Mouse (Mus musculus): ENCODE results near the gene Prr12. TPM values are rescaled to one million over a fixed set of nuclear protein-coding genes. Genes with fewer than 3 reads are reported as not detected.

Gene Prr12
- polyA plus RNA-seq, 1 experiment: 13.2 TPM

- no peak overlapping the region for H3K4me3 ChIP-seq (ENCODE audit: low read depth, low read length)
- H3K27ac ChIP-seq (ENCODE audit: insufficient read depth, low read depth, low read length): no peak overlapping the region
- H3K4me1 ChIP-seq (ENCODE audit: control insufficient read depth, insufficient read depth, insufficient read length, low read length): no peaks in the 10 kb centered on the region
- 96% methylated on average over 30 of the region's 30 CpGs for WGBS
- no peaks in the 10 kb centered on the region for H3K27me3 ChIP-seq (ENCODE audit: control insufficient read depth, insufficient read depth, low read length)
- TF ChIP-seq CTCF (IDR thresholded peaks at IDR 0.05; ENCODE audit: extremely low read depth, insufficient read length, insufficient replicate concordance, low read depth, low read length) (no peak), POLR2A (IDR thresholded peaks at IDR 0.05; ENCODE audit: low read depth, low read length) (no peak)
- peaks cover 89% of the 10 kb centered on the region for H3K36me3 ChIP-seq (ENCODE audit: control insufficient read depth, insufficient read depth, low read length)
Measured at GRCm38 (mm10) chr7:45007846-45008245, 44.8 kb downstream of the Prr12 start.

GRCm38 (mm10) chr7:45007141-45007540 is 45.5 kb downstream of the Prr12 start:
- Histone ChIP-seq H3K36me3 (ENCODE audit: control insufficient read depth, insufficient read depth, low read length) (peaks cover 89% of the 10 kb centered on the region), H3K4me1 (ENCODE audit: control insufficient read depth, insufficient read depth, insufficient read length, low read length) (no peaks in the 10 kb centered on the region), H3K4me3 (ENCODE audit: low read depth, low read length) (no peak overlapping the region), H3K27ac (ENCODE audit: insufficient read depth, low read depth, low read length) (no peak overlapping the region), H3K27me3 (ENCODE audit: control insufficient read depth, insufficient read depth, low read length) (no peaks in the 10 kb centered on the region)
- TF ChIP-seq CTCF (IDR thresholded peaks at IDR 0.05; ENCODE audit: extremely low read depth, insufficient read length, insufficient replicate concordance, low read depth, low read length): no peak
- no peak for TF ChIP-seq POLR2A (IDR thresholded peaks at IDR 0.05; ENCODE audit: low read depth, low read length)
- WGBS: 96% methylated on average over 29 of the region's 29 CpGs

- no peak overlapping the region for H3K4me3 ChIP-seq (ENCODE audit: low read depth, low read length)
- no peaks in the 10 kb centered on the region for H3K27me3 ChIP-seq (ENCODE audit: control insufficient read depth, insufficient read depth, low read length)
- no peaks in the 10 kb centered on the region for H3K4me1 ChIP-seq (ENCODE audit: control insufficient read depth, insufficient read depth, insufficient read length, low read length)
- H3K27ac ChIP-seq (ENCODE audit: insufficient read depth, low read depth, low read length): no peak overlapping the region
- 92% methylated on average over 12 of the region's 12 CpGs for WGBS
- TF ChIP-seq CTCF (IDR thresholded peaks at IDR 0.05; ENCODE audit: extremely low read depth, insufficient read length, insufficient replicate concordance, low read depth, low read length) (no peak), POLR2A (IDR thresholded peaks at IDR 0.05; ENCODE audit: low read depth, low read length) (no peak)
- peaks cover 89% of the 10 kb centered on the region for H3K36me3 ChIP-seq (ENCODE audit: control insufficient read depth, insufficient read depth, low read length)
Measured at GRCm38 (mm10) chr7:45006503-45006902, 46.2 kb downstream of the Prr12 start.

- 90% methylated on average over 6 of the region's 6 CpGs for WGBS
- Histone ChIP-seq H3K36me3 (ENCODE audit: control insufficient read depth, insufficient read depth, low read length) (peaks cover 91% of the 10 kb centered on the region), H3K4me1 (ENCODE audit: control insufficient read depth, insufficient read depth, insufficient read length, low read length) (peaks cover under 1% of the 10 kb centered on the region; the same call in 1 of the 2 replicates), H3K27me3 (ENCODE audit: control insufficient read depth, insufficient read depth, low read length) (no peaks in the 10 kb centered on the region), H3K4me3 (ENCODE audit: low read depth, low read length) (no peak overlapping the region), H3K27ac (ENCODE audit: insufficient read depth, low read depth, low read length) (no peak overlapping the region)
- TF ChIP-seq POLR2A (IDR thresholded peaks at IDR 0.05; ENCODE audit: low read depth, low read length) (no peak), CTCF (IDR thresholded peaks at IDR 0.05; ENCODE audit: extremely low read depth, insufficient read length, insufficient replicate concordance, low read depth, low read length) (no peak)
Measured at GRCm38 (mm10) chr7:45005321-45005992, 47.2 kb downstream of the Prr12 start.

- Histone ChIP-seq H3K36me3 (ENCODE audit: control insufficient read depth, insufficient read depth, low read length) (peaks cover 91% of the 10 kb centered on the region), H3K4me3 (ENCODE audit: low read depth, low read length) (no peak overlapping the region), H3K27ac (ENCODE audit: insufficient read depth, low read depth, low read length) (no peak overlapping the region), H3K27me3 (ENCODE audit: control insufficient read depth, insufficient read depth, low read length) (no peaks in the 10 kb centered on the region), H3K4me1 (ENCODE audit: control insufficient read depth, insufficient read depth, insufficient read length, low read length) (peaks cover 2% of the 10 kb centered on the region; the same call in 1 of the 2 replicates)
- 81% methylated on average over 3 of the region's 3 CpGs for WGBS
- TF ChIP-seq POLR2A (IDR thresholded peaks at IDR 0.05; ENCODE audit: low read depth, low read length) (no peak), CTCF (IDR thresholded peaks at IDR 0.05; ENCODE audit: extremely low read depth, insufficient read length, insufficient replicate concordance, low read depth, low read length) (no peak)
Measured at GRCm38 (mm10) chr7:45004546-45004945, 48.1 kb downstream of the Prr12 start.

- 67% methylated on average over 7 of the region's 7 CpGs for WGBS
Measured at GRCm38 (mm10) chr7:45002440-45002839, 50.2 kb downstream of the Prr12 start.

GRCm38 (mm10) chr7:45000539-45001114 is 52.1 kb downstream of the Prr12 start:
- 70% methylated on average over 21 of the region's 21 CpGs for WGBS
- H3K36me3 ChIP-seq (ENCODE audit: control insufficient read depth, insufficient read depth, low read length): peaks cover 52% of the 10 kb centered on the region
- no peak overlapping the region for H3K27ac ChIP-seq (ENCODE audit: insufficient read depth, low read depth, low read length)
- no peak overlapping the region for H3K4me3 ChIP-seq (ENCODE audit: low read depth, low read length)
- H3K4me1 ChIP-seq (ENCODE audit: control insufficient read depth, insufficient read depth, insufficient read length, low read length): peaks cover 10% of the 10 kb centered on the region
- H3K27me3 ChIP-seq (ENCODE audit: control insufficient read depth, insufficient read depth, low read length): no peaks in the 10 kb centered on the region
- TF ChIP-seq POLR2A (IDR thresholded peaks at IDR 0.05; ENCODE audit: low read depth, low read length) (no peak), CTCF (IDR thresholded peaks at IDR 0.05; ENCODE audit: extremely low read depth, insufficient read length, insufficient replicate concordance, low read depth, low read length) (no peak)

More at GRCm38 (mm10) chr7:45002440-45002839, 50.2 kb downstream of the Prr12 start:
- Histone ChIP-seq H3K27me3 (ENCODE audit: control insufficient read depth, insufficient read depth, low read length) (no peaks in the 10 kb centered on the region), H3K4me1 (ENCODE audit: control insufficient read depth, insufficient read depth, insufficient read length, low read length) (peaks cover 5% of the 10 kb centered on the region), H3K27ac (ENCODE audit: insufficient read depth, low read depth, low read length) (no peak overlapping the region), H3K4me3 (ENCODE audit: low read depth, low read length) (no peak overlapping the region), H3K36me3 (ENCODE audit: control insufficient read depth, insufficient read depth, low read length) (peaks cover 70% of the 10 kb centered on the region)
- no peak for TF ChIP-seq CTCF (IDR thresholded peaks at IDR 0.05; ENCODE audit: extremely low read depth, insufficient read length, insufficient replicate concordance, low read depth, low read length)
- no peak for TF ChIP-seq POLR2A (IDR thresholded peaks at IDR 0.05; ENCODE audit: low read depth, low read length)
